Mouse (Mus musculus) bone marrow, adult 2 months (tissue): ENCODE measurements around the gene Nynrin.

ENCODE experiments used
- CTCF ChIP-seq: fragments of 200-500 bp; IDR thresholded peaks from 2 replicates; pipeline ENCODE4 v1.5.1; 2011; ENCODE audit warnings: low read length, control low read depth; ENCODE audit not compliant: control insufficient read depth, insufficient read depth
- POLR2A ChIP-seq: fragments of 200-500 bp; IDR thresholded peaks from 2 replicates; pipeline ENCODE4 v1.6.1; 2011; ENCODE audit warnings: low read depth, mild to moderate bottlenecking, control low read depth, low read length, borderline replicate concordance; ENCODE audit not compliant: control insufficient read depth

DNA sequence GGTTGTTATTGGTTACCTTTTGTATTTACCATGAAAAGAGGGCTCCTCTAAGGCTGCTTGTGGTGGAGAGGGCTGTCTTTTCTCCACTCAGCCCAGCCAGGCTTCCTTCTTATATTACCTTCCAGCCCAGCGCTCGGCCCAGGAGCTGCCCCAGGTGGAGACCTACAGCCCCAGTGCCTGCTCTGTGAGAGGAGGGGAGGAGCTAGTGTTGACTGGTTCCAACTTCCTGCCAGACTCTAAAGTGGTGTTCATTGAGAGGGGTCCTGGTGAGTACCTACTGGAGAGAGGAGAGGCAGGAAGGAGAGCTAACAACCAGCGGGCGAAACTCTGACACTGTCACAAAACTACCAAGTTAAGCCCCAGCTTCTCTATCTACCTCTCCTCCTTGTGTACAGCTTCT, 23.5 kb upstream of the Nynrin start:
- no peak for TF ChIP-seq CTCF
- TF ChIP-seq POLR2A, result no peak
